Mouse (Mus musculus): Measurements from ENCODE around the gene Med22.
"Not testable (repeated sequence)": the region's sequence is repeated elsewhere in the genome, so short reads cannot be mapped to it uniquely, and the experiment has no call there.

Med22 gene

GRCm38 (mm10) chr2:26916738-26917137, 6.3 kb upstream of the Med22 start:
- CTCF ChIA-PET, result interaction anchor here (1.0 kb wide), 1 partner anchor 13 kb away, joined by 3 read pairs; no protein-coding TSS in a partner anchor

DNA sequence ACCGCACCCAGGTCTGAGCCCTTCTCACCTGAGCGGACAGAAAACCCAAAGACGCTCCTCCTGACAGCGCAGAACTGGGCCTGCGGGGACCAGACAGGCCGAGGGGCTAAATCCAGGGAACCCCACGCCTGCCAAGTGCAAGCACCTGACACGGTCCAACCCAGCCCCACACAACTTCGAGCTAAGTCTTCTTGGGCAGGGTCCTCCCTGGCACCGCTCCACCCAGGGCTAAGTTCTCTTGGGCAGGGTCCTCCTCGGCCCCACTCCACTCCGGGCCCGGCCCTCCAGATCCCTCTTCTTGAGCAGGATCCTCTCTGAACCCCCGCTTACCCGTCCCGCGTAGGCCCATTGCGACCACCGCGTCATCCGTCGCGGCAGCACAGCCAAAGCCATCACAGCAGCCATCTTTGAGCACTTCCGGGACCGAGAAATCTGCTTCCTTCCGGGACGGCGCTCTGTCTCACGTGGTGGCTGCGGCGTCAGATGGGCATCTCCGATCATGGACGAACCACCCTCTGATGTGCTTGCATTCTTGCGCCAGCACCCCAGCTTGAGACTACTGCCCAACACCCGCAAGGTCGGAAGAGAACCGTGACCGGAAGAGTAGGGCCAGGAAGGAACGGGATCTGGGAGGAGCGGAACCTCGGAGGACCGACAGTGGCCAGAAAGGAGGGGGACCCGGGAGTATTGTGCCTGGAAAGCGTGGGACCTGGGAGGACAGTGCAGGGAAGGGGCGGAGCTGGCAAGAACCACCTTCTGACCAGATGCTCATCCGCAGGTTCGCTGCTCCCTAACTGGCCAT, 5.7 kb upstream of the Med22 start, which contains the start of the genes Surf2 and Surf1:
Gene Surf2 (plus strand): TSS at position 441 of the 802 bp plus-strand sequence.
Gene Surf1 (minus strand): TSS at position 604 of the 802 bp plus-strand sequence.
- CTCF ChIA-PET, result interaction anchor here (1.0 kb wide), 1 partner anchor 14 kb away, joined by 3 read pairs; no protein-coding TSS in a partner anchor

DNA sequence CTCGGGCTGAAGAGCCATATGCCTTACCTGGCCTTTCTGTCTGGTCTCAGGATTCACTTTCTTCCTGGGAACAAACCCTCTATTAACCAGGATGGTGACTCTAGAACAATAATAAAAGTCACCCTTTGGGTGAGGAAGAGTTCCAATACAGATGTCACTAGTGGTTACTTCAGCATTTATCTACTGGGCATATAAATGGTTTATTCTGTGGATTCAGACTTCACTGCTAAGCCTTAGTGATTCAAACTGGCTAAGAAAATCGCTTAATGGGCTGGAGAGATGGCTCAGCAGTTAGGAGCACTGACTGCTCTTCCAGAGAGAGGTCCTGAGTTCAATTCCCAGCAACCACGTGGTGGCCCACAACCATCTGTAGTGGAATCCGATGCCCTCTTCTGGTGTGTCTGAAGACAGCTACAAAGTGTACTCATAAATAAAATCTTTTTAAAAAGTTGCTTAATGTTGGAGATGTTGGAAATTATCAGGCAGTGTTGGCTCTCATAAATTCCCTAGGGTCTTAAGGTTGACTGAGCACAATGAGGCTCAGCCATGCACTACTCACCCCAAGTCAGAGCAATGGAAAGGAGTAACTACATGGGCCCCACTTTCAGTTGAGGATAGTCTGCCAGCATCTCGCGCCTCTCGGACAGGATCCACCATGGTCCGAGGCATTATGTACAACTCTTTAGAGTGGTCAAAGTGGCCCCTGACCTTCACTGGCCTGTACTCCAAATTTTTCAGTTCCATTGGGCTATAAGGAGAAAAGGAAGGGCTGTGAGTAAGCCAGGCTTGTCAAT, 3.9 kb upstream of the Med22 start:
- CTCF ChIA-PET, result no interaction called here

- CTCF ChIA-PET, result no interaction called here
Measured at GRCm38 (mm10) chr2:26913416-26914147, 3.1 kb upstream of the Med22 start.

- CTCF ChIA-PET, result interaction anchor here (1.2 kb wide), 1 partner anchor 17 kb away, joined by 3 read pairs; no protein-coding TSS in a partner anchor
Measured at GRCm38 (mm10) chr2:26912253-26912770, 1.8 kb upstream of the Med22 start.

- CTCF ChIA-PET, result no interaction called here
Measured at GRCm38 (mm10) chr2:26910994-26911765, 703 bp upstream of the Med22 start.

DNA sequence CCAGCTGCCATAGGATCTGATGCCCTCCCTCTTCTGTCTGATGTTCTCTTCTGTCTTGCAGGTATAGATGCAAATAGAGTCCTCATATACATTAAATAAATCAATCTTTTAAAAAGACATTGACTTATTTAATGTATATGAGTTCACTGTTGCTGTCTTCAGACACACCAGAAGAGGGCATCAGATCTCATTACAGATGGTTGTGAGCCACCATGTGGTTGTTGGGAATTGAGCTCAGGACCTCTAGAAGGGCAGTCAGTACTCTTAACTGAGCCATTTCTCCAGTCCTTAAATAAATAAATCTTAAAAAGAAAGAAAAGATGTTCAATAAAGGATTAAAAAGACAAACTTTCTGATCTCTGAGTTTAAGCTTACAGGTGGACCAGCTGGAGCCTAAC, 1.1 kb downstream of the Med22 start:
- CTCF ChIA-PET, result interaction anchor here (0.5 to 0.6 kb wide), 2 partner anchors 563 to 1937 kb away, joined by 3 to 8 read pairs; no protein-coding TSS in a partner anchor

GRCm38 (mm10) chr2:26908710-26909386, 1.6 kb downstream of the Med22 start:
- CTCF ChIA-PET, result interaction anchor here (0.5 kb wide), 1 partner anchor 1936 kb away, joined by 8 read pairs; no protein-coding TSS in a partner anchor

DNA sequence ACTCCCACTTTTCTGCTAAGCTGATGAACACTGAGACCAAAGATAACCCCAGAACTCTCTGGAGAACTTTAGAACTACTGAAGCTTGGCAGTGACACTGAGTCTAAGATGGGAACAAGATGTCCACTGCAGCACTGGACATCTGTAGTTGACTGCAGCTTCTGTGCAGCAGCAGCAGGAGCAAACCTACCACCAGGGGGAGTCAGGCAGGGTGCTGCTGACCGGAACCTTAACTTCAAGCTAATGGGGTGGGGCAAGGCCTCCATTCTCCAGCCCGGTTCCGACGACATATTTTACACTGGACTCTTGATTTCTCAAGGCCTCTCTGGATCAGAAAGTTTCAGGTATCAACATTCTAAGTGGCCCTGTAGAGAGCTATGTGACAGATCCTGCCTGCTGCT, 3.4 kb downstream of the Med22 start:
- CTCF ChIA-PET, result interaction anchor here (0.5 kb wide), 1 partner anchor 418 kb away, joined by 7 read pairs; no protein-coding TSS in a partner anchor

DNA sequence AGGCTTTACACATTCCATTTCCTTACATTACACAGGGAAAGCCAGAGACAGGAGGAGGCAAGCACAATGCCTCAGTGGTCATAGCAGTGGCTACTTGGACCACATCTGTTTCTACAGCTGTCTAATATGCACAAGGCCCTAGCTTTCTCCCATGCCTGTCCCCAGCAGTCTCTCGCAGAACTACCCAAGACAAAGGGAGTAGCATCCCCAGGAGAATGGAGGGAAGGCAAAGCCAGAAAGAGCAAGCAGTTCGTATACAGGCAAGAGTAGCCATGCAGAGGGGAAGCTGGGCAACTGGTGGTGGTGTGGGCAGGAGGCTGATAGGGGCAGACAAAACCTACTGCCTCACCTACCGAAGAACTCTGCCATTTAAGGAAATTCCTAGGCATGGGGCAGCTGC, 4.0 kb downstream of the Med22 start:
- CTCF ChIA-PET, result interaction anchor here (0.5 kb wide), 1 partner anchor 418 kb away, joined by 7 read pairs; no protein-coding TSS in a partner anchor

GRCm38 (mm10) chr2:26905936-26906335, 4.5 kb downstream of the Med22 start:
- CTCF ChIA-PET, result no interaction called here

DNA sequence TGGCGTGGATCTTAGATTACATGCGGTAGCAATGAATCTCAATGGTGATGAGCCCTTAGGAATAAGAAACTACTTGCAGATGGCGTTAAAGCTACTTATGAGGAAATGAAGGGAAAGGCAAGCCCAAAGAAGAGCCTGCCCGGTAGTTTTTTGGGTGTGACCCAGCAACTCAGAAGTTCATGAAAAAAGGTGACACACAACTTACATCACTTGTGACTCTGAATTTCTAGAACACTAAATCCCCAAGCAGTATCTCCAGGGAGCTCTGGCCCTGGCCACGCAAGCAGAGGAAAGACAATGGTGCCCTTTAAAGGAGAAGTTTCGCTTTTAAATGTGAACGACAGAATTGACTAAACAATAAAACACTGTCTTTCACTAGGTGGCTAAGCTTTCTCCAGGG, 7.2 kb downstream of the Med22 start:
- CTCF ChIA-PET, result interaction anchor here (0.6 to 1.2 kb wide), 2 partner anchors 42 to 129 kb away, joined by 7 to 20 read pairs; no protein-coding TSS in a partner anchor

DNA sequence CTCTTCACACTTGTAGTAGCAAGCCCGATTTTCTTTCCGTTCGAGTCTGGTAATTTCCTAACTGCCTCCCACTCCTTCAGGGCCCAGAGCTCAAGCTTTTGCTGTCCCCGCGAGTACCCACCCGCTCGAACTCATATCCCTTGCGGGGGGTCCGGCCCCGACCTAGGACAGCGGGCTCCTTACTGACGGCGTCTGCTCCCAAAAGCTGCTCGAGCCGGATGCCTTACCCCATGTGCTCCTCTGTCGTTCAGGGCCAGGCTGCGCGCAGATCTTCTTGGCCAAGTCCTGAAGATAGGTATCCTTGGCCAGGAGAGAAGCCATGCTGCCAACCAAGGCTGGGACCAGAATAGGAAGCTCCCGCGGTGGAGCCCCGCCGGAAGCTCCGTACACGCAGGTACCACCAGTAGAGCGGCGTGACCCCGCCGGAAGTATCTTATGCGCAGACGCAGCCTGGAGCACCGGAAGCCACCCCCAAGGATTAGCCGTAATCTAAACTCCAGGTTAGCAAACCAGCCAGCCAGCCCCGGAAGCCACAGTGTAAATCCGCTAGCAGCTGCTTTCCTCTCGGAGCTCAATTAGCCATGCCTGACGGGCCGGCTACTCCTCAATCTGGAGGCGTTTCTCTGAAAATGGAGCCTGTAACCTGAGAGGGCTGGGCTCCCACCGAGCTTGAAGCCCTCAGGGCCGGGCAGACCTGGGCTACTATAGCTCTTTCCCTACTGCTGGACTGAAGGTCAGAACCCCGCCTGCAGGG, 7.8 kb downstream of the Med22 start, which contains the start of gene Surf6:
Gene Surf6 (minus strand): TSS at position 413 of the 754 bp plus-strand sequence.
- CTCF ChIA-PET, result interaction anchor here (0.7 kb wide), 1 partner anchor 365 kb away, joined by 3 read pairs; no protein-coding TSS in a partner anchor

- CTCF ChIA-PET, result interaction anchor here (0.7 kb wide), 1 partner anchor 366 kb away, joined by 3 read pairs; no protein-coding TSS in a partner anchor
Measured at GRCm38 (mm10) chr2:26901834-26902400, 8.6 kb downstream of the Med22 start.

DNA sequence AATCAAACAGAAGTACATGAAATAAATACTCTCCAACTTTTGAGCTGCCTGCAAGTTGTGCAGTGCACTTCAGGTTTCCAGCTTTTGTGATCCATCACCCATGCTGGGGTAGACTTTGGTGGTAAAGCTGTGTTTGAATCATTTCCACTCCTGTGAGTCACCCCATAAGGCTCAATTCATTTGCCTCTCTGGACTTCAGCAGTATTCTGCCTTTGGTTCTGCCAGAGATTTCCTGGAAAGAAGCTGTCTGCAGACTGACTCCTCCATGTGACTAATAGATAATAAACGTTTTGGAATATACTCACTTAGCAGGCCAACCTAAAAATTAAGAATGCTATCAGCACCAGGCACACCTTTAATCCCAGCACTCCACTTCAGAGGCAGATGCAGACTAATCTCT, 9.7 kb downstream of the Med22 start:
- CTCF ChIA-PET, result no interaction called here

GRCm38 (mm10) chr2:26895898-26896297, 14.6 kb downstream of the Med22 start:
- CTCF ChIA-PET, result no interaction called here

DNA sequence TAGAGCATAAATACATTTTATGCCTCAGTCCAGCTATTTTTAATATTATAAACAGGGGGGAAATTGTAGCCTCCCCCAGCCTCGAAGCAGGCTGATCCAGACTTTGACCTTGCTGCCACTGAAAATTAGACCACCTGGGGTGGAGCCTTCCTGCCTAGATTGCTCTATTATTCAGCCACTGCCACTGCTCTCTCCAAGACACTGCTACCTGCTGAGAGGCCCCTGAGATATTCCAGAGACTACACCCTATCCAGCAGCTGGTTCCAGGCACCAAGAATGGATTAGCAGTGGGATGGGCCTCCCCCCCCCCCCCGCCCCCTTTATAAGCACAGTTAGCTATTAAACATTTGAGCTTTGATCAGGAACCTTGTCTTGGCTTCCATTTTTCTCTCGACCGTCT, 24.3 kb downstream of the Med22 start:
- CTCF ChIA-PET, result not testable (repeated sequence)

GRCm38 (mm10) chr2:26885541-26885940, 24.9 kb downstream of the Med22 start:
- CTCF ChIA-PET, result not testable (repeated sequence)
